Mouse (Mus musculus): ENCODE measurements at regions not wholly inside any gene's neighbourhood (a gene's known extent, or its start where the extent isn't known, plus 50 kb on each side); places are given as distances from the start of the nearest gene placed in this dataset.

DNA sequence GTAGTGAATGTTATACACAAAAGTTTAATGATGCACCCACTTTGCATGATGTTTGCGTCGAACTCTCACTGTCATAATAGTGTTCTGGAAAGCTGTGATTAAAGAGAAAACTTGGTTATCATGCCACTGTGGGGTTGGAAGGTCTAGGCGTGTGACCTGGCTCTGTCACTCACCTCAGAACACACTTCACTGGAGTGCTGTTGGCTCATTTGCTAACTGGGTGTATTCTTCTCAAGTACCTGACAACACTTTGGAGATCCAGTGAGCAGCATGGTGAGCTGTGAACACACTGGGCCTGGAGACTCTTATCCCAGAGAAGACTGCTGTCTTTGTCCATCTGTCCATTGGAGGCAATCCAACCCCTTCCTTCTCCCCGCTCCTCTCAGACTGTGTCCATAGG lies 98.9 kb upstream of the Kcnd3 start:
- TF ChIP-seq MAFK (IDR thresholded peaks at IDR 0.05; ENCODE audit: insufficient read depth, low read depth, low read length), result no peak
- no peak for TF ChIP-seq HCFC1 (IDR thresholded peaks at IDR 0.05; ENCODE audit: borderline replicate concordance, insufficient read depth, low read length)
- no peak for TF ChIP-seq ZNF384 (IDR thresholded peaks at IDR 0.05; ENCODE audit: low read depth, low read length)
- TF ChIP-seq ZC3H11A (IDR thresholded peaks at IDR 0.05; ENCODE audit: borderline replicate concordance, low read depth, low read length), result no peak
- TF ChIP-seq CHD2 (IDR thresholded peaks at IDR 0.05; ENCODE audit: low read depth, low read length), result no peak
